Mouse (Mus musculus) erythroblast, embryonic 14.5 days (primary cell): ENCODE data around the gene Slc16a11. TPM values are rescaled to one million over a fixed set of nuclear protein-coding genes. Genes with fewer than 3 reads are reported as not detected.

ENCODE experiments used
- H3K27me3 ChIP-seq: 2 replicates; pipeline ENCODE4 v1.6.1; 2012; ENCODE audit warnings: inconsistent platforms; ENCODE audit not compliant: control insufficient read depth
- H3K36me3 ChIP-seq: 2 replicates; pipeline ENCODE4 v1.6.1; 2012; ENCODE audit warnings: mild to moderate bottlenecking, inconsistent platforms; ENCODE audit not compliant: control insufficient read depth
- H3K4me1 ChIP-seq: 2 replicates; pipeline ENCODE4 v1.6.1; 2012; ENCODE audit warnings: inconsistent platforms; ENCODE audit not compliant: control insufficient read depth
- H3K4me3 ChIP-seq: replicated peaks from 2 replicates; pipeline ENCODE3; 2012; ENCODE audit warnings: moderate library complexity, mild to moderate bottlenecking, inconsistent platforms
- H3K9me3 ChIP-seq: 2 replicates; pipeline ENCODE4 v1.6.1; 2012; ENCODE audit warnings: low read length, inconsistent platforms, mixed read lengths; ENCODE audit not compliant: control insufficient read depth
- GATA1 ChIP-seq: IDR thresholded peaks from 2 replicates; pipeline ENCODE4 v1.6.1; 2012; ENCODE audit warnings: low read length, inconsistent platforms, mixed read lengths
- TAL1 ChIP-seq: IDR thresholded peaks from 3 replicates; pipeline ENCODE4 v1.6.1; 2012; ENCODE audit warnings: low read length, inconsistent platforms, mixed read lengths
- polyA plus RNA-seq: library from polyadenylated mRNA; stranded (reverse); fragments of >175 nt; gene quantifications from 2 replicates; pipeline ENCODE4 v1.2.3, GENCODE M21; 2012

Gene Slc16a11
- polyA plus RNA-seq, 1 experiment = not detected

DNA sequence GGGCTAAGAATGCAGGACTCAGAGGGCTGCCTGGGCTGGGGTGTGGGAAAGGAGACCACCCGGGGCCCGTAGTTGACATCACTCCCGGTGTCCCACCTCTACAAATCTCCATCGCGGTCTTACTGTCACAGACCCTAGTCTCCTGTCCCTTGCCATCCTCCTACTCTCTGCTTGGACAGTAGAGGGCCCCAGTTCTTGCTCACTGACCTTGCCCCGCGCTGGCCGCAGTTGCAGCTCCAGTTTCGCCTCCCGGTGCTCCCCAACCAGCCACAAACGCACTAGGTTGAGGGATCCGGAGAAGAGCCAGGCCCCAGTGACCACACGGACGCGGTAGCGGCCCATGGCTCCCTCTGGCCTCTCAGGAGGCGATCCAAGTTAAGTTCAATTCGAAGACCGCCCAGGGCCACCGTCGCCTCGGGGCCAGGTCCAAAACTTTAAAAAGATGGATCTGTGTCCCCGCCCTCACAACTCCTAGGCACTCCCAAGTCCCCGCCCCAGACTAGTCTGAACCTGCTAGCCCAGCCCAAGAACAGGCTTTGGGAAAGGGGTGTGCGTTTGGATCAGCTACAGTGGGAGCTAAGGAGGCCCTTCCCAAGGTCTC is 42.5 kb downstream of the Slc16a11 start, which contains the start of gene Alox12:
Gene Alox12 (minus strand): TSS at position 423 of the 601 bp plus-strand sequence.
- H3K4me3 ChIP-seq = no peak within 1 kb of the TSS
- peaks cover 72% of the 10 kb centered on the region for H3K27me3 ChIP-seq
- no peaks in the 10 kb centered on the region for H3K36me3 ChIP-seq
- H3K9me3 ChIP-seq = peaks cover 3% of the 10 kb centered on the region; the same call in 1 of the 2 replicates
- no peak for TF ChIP-seq TAL1
- no peak for TF ChIP-seq GATA1
- peaks cover 3% of the 10 kb centered on the region; the same call in 1 of the 2 replicates for H3K4me1 ChIP-seq

DNA sequence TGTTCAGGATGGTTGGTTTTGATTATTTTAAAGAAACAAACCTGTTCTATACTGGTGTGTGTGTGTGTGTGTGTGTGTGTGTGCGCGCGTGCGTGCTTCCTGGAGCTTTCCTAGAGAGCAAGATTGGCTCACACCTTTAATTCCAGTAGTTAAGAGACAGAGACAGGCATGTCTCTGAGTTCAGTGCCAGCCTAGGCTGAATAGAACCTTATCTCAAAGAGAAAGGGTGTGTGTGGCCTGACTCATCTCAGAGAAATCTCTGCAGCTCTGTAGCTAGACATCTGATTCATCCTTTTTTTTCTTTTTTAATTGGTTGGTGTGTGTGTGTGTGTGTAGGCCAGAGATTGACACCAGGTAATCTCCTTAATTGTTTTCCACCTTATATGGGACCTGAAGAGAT is 46.5 kb downstream of the Slc16a11 start:
- H3K4me1 ChIP-seq = no peaks in the 10 kb centered on the region; the same call in 1 of the 2 replicates
- peaks cover 32% of the 10 kb centered on the region for H3K27me3 ChIP-seq
- peaks cover 3% of the 10 kb centered on the region; the same call in 1 of the 2 replicates for H3K9me3 ChIP-seq
- H3K4me3 ChIP-seq = no peak overlapping the region
- TF ChIP-seq TAL1 = no peak
- H3K36me3 ChIP-seq = no peaks in the 10 kb centered on the region

DNA sequence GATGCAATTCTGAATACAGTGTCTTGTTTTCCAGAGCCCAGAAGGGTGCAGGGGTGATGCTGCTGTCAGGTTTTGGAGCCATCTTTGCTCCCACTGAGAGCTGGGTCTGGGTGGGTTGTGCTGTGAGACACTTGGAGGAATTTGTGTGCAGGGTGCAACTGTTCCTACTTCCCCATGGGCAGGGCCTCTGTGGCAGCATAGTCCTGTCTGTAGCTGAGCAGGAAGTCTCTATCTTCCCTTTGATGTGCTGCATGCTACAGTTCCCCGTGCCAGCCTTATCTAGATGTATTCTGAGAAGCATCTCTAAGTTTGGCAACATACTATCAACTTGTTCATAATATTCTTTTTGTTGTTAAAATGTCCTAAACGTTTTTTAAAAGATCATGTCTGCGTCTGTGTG is 52.7 kb downstream of the Slc16a11 start:
- H3K9me3 ChIP-seq = no peaks in the 10 kb centered on the region
- H3K36me3 ChIP-seq = no peaks in the 10 kb centered on the region
- no peaks in the 10 kb centered on the region for H3K4me1 ChIP-seq
- TF ChIP-seq TAL1 (no peak), GATA1 (no peak)
- H3K27me3 ChIP-seq = no peaks in the 10 kb centered on the region; the same call in 1 of the 2 replicates
- H3K4me3 ChIP-seq = no peak overlapping the region

DNA sequence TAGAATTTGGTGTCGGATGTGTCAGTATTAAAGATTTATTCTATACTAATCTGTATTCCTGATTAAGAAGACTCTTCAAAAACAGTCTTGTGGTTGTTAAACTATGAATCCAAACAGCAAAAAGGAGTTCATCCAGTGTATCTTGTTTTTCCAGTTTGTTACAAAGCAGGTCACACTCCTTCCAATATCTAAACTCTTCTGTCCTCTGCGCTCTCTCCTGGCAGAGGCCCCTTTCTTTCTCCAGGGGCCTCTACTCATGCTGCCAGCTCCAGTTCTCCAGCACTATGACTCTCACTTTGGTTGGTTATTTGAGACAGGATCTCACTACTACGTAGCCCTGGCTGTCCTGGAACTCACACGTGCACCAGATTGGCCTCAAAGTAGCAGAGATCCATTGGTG is 53.3 kb downstream of the Slc16a11 start:
- no peaks in the 10 kb centered on the region for H3K9me3 ChIP-seq
- TF ChIP-seq GATA1 (no peak), TAL1 (no peak)
- no peak overlapping the region for H3K4me3 ChIP-seq
- no peaks in the 10 kb centered on the region for H3K4me1 ChIP-seq
- no peaks in the 10 kb centered on the region for H3K36me3 ChIP-seq
- H3K27me3 ChIP-seq = no peaks in the 10 kb centered on the region; the same call in 1 of the 2 replicates

Other genes starting within 250 kb of the Slc16a11 start
- gene Cldn7, start 248.0 kb upstream of the Slc16a11 start, polyA plus RNA-seq = not detected in 2 replicates
- gene Ctdnep1, start 231.6 kb upstream of the Slc16a11 start, polyA plus RNA-seq = 23.2 and 28.5 TPM in 2 replicates
- 1.5 and 1.9 TPM in 2 replicates for gene Elp5, start 230.2 kb upstream of the Slc16a11 start, polyA plus RNA-seq
- 50.2 and 55.8 TPM in 2 replicates for gene Gabarap, start 221.6 kb upstream of the Slc16a11 start, polyA plus RNA-seq
- 4.5 and 5.5 TPM in 2 replicates for gene Phf23, start 217.0 kb upstream of the Slc16a11 start, polyA plus RNA-seq
- 0.48 and 0.76 TPM in 2 replicates for gene Dvl2, start 212.2 kb upstream of the Slc16a11 start, polyA plus RNA-seq
- 2.9 and 3.2 TPM in 2 replicates for gene Acadvl, start 197.3 kb upstream of the Slc16a11 start, polyA plus RNA-seq
- 0.10 and 0.19 TPM in 2 replicates for gene Dlg4, start 195.8 kb upstream of the Slc16a11 start, polyA plus RNA-seq
- not detected in 2 replicates for gene Asgr1, start 158.7 kb upstream of the Slc16a11 start, polyA plus RNA-seq
- gene Asgr2, start 120.1 kb upstream of the Slc16a11 start, polyA plus RNA-seq = 0.05 TPM in 1 of 2 replicates, not detected in the other
- 0.02 TPM in 1 of 2 replicates, not detected in the other for gene Mgl2, start 82.4 kb upstream of the Slc16a11 start, polyA plus RNA-seq
- gene Clec10a, start 56.6 kb upstream of the Slc16a11 start, polyA plus RNA-seq = not detected in 2 replicates
- gene Slc16a13, start 8.3 kb downstream of the Slc16a11 start, polyA plus RNA-seq = 1.5 and 2.3 TPM in 2 replicates
- 0.06 and 0.13 TPM in 2 replicates for gene Bcl6b, start 17.0 kb downstream of the Slc16a11 start, polyA plus RNA-seq
- gene 0610010K14Rik, start 25.2 kb downstream of the Slc16a11 start, polyA plus RNA-seq = 9.8 and 17.9 TPM in 2 replicates
- gene Gm21988, start 27.1 kb downstream of the Slc16a11 start, polyA plus RNA-seq = 4.0 and 6.0 TPM in 2 replicates
- gene Rnasek, start 27.1 kb downstream of the Slc16a11 start, polyA plus RNA-seq = 23.7 and 29.0 TPM in 2 replicates
- 0.03 and 0.05 TPM in 2 replicates for gene Alox12, start 42.6 kb downstream of the Slc16a11 start, polyA plus RNA-seq
- not detected in 2 replicates for gene Alox12e, start 109.9 kb downstream of the Slc16a11 start, polyA plus RNA-seq
- 0.03 TPM in 1 of 2 replicates, not detected in the other for gene Alox15, start 139.3 kb downstream of the Slc16a11 start, polyA plus RNA-seq
- gene Pelp1, start 197.3 kb downstream of the Slc16a11 start, polyA plus RNA-seq = 2.9 and 3.5 TPM in 2 replicates
- 7.9 and 11.5 TPM in 2 replicates for gene Arrb2, start 219.9 kb downstream of the Slc16a11 start, polyA plus RNA-seq
- 1.1 and 2.3 TPM in 2 replicates for gene Med11, start 239.2 kb downstream of the Slc16a11 start, polyA plus RNA-seq
- 0.02 TPM in 1 of 2 replicates, not detected in the other for gene Zmynd15, start 246.7 kb downstream of the Slc16a11 start, polyA plus RNA-seq
- gene Cxcl16, start 247.2 kb downstream of the Slc16a11 start, polyA plus RNA-seq = not detected in 2 replicates